Mouse (Mus musculus) hindbrain, embryonic 14.5 days (tissue): ENCODE data around the gene Cnot6. TPM values are rescaled to one million over a fixed set of nuclear protein-coding genes. Genes with fewer than 3 reads are reported as not detected.

Source experiments
- ATAC-seq: fragments of 200-750 bp; cut with Nextera tagmentation; 2 replicates; pipeline ENCODE4 v1.8.0; 2017; ENCODE audit warnings: moderate number of reproducible peaks, mild to moderate bottlenecking, moderate TSS enrichment, moderate library complexity; ENCODE audit not compliant: low FRiP score
- DNase-seq: peaks from one replicate; pipeline ENCODE4 v3.0.0-alpha.2; 2015; ENCODE audit warnings: low spot score
- H3K27ac ChIP-seq: fragments of 300-500 bp; sonication (generic); 2 replicates; pipeline ENCODE4 v1.5.1; 2014; ENCODE audit warnings: mild to moderate bottlenecking, moderate library complexity
- H3K27me3 ChIP-seq: fragments of 300-500 bp; sonication (generic); 2 replicates; pipeline ENCODE4 v1.6.1; 2014; ENCODE audit warnings: mild to moderate bottlenecking, low read length, mixed read lengths; ENCODE audit not compliant: control insufficient read depth, insufficient read depth
- H3K36me3 ChIP-seq: fragments of 300-500 bp; sonication (generic); replicated peaks from 2 replicates; pipeline ENCODE4 v1.6.1; 2014; ENCODE audit not compliant: control insufficient read depth, insufficient read depth
- H3K4me1 ChIP-seq: fragments of 300-500 bp; sonication (generic); replicated peaks from 2 replicates; pipeline ENCODE4 v1.6.1; 2014; ENCODE audit warnings: antibody characterized with exemption, low read length, mixed read lengths; ENCODE audit not compliant: control insufficient read depth, insufficient read depth
- H3K4me2 ChIP-seq: fragments of 300-500 bp; sonication (generic); replicated peaks from 2 replicates; pipeline ENCODE4 v1.6.1; 2014; ENCODE audit warnings: mild to moderate bottlenecking, moderate library complexity
- H3K4me3 ChIP-seq: fragments of 300-500 bp; sonication (generic); replicated peaks from 2 replicates; pipeline ENCODE4 v1.5.1; 2014; ENCODE audit warnings: mild to moderate bottlenecking, low read length
- H3K9ac ChIP-seq: fragments of 300-500 bp; sonication (generic); 2 replicates; pipeline ENCODE4 v1.6.1; 2014
- H3K9me3 ChIP-seq: fragments of 300-500 bp; sonication (generic); 2 replicates; pipeline ENCODE4 v1.6.1; 2016; ENCODE audit warnings: low read length; ENCODE audit not compliant: control insufficient read depth
- WGBS: fragments of 180-500 bp; shearing (Covaris S2); extraction: QIAGEN DNeasy Blood & Tissue Kit; methylation state at CpG from one replicate; pipeline ENCODE4 v1.1.7; 2014; 5-methylcytosine and 5-hydroxymethylcytosine counted together
- polyA plus RNA-seq: library from polyadenylated mRNA; unstranded; fragments of >200 nt; fragmentation: Nextera tagmentation; extraction: Ambion mirVana; gene quantifications from 2 replicates; pipeline ENCODE4 v1.2.1, GENCODE M21; 2014

Cnot6 gene
- polyA plus RNA-seq, 1 experiment from 2014 or later = 40.1 TPM

DNA sequence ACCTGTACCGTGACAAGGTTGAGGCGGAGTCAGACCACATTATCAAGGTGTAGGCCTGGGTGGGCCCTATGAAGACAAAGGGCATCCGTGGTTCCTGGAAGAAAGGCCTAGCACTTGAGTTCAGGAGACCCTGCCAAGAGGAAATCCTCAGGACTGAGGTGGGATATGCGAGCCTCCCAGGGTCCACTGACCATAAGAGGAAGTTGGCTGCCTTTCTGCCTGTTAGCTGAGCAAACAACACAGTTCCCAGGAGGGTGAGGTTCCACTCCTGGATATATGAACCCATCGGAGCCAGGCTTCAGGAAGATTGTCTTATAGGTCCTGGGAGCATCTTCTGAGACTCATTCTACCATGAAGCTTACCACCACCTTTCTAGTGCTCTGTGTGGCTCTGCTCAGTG lies 49.2 kb downstream of the Cnot6 start, which contains the start of gene Scgb3a1:
TSS of gene Scgb3a1 (plus strand) at position 301 of the 400 bp plus-strand sequence.
- ATAC-seq = no peak
- Histone ChIP-seq H3K9ac (no peak within 1 kb of the TSS), H3K27ac (no peak within 1 kb of the TSS), H3K4me2 (no peak within 1 kb of the TSS), H3K36me3 (0 out of 2 replicates have a peak, but pooled peaks cover 1% of the 10 kb centered on the region), H3K9me3 (no peaks in the 10 kb centered on the region), H3K4me3 (no peak within 1 kb of the TSS), H3K4me1 (no peaks in the 10 kb centered on the region), H3K27me3 (no peaks in the 10 kb centered on the region)
- 90% methylated on average over 5 of the region's 5 CpGs for WGBS
- DNase-seq = no peak

GRCm38 (mm10) chr11:49662292-49662780 lies 50.2 kb downstream of the Cnot6 start:
- Histone ChIP-seq H3K9ac (no peak overlapping the region), H3K4me1 (no peaks in the 10 kb centered on the region), H3K27ac (no peak overlapping the region), H3K9me3 (no peaks in the 10 kb centered on the region), H3K27me3 (no peaks in the 10 kb centered on the region), H3K36me3 (no peaks in the 10 kb centered on the region), H3K4me2 (no peak overlapping the region), H3K4me3 (no peak overlapping the region)
- WGBS = 59% methylated on average over 15 of the region's 15 CpGs
- ATAC-seq (no peak), DNase-seq (no peak)

GRCm38 (mm10) chr11:49659470-49659799 lies 53.1 kb downstream of the Cnot6 start:
- H3K4me3 ChIP-seq = no peak overlapping the region
- no peaks in the 10 kb centered on the region for H3K27me3 ChIP-seq
- ATAC-seq (no peak), DNase-seq (no peak)
- H3K36me3 ChIP-seq = no peaks in the 10 kb centered on the region
- 65% methylated on average over 7 of the region's 7 CpGs for WGBS
- H3K4me1 ChIP-seq = no peaks in the 10 kb centered on the region
- no peak overlapping the region for H3K4me2 ChIP-seq
- no peaks in the 10 kb centered on the region for H3K9me3 ChIP-seq
- no peak overlapping the region for H3K27ac ChIP-seq
- no peak overlapping the region for H3K9ac ChIP-seq

GRCm38 (mm10) chr11:49658791-49659469 lies 53.6 kb downstream of the Cnot6 start:
- Histone ChIP-seq H3K27me3 (no peaks in the 10 kb centered on the region), H3K4me1 (no peaks in the 10 kb centered on the region), H3K27ac (no peak overlapping the region), H3K36me3 (no peaks in the 10 kb centered on the region), H3K4me3 (no peak overlapping the region), H3K4me2 (no peak overlapping the region), H3K9ac (no peak overlapping the region), H3K9me3 (no peaks in the 10 kb centered on the region)
- 65% methylated on average over 10 of the region's 10 CpGs for WGBS
- no peak for DNase-seq
- no peak for ATAC-seq

- DNase-seq (no peak), ATAC-seq (no peak)
- Histone ChIP-seq H3K4me1 (0 out of 2 replicates have a peak, but pooled peaks cover under 1% of the 10 kb centered on the region), H3K36me3 (no peaks in the 10 kb centered on the region), H3K27ac (no peak overlapping the region), H3K9me3 (no peaks in the 10 kb centered on the region), H3K9ac (no peak overlapping the region), H3K4me2 (no peak overlapping the region), H3K4me3 (no peak overlapping the region), H3K27me3 (no peaks in the 10 kb centered on the region)
- 88% methylated on average over 4 of the region's 4 CpGs for WGBS
These were observed 54.5 kb downstream of the Cnot6 start for GRCm38 (mm10) chr11:49658065-49658464.

DNA sequence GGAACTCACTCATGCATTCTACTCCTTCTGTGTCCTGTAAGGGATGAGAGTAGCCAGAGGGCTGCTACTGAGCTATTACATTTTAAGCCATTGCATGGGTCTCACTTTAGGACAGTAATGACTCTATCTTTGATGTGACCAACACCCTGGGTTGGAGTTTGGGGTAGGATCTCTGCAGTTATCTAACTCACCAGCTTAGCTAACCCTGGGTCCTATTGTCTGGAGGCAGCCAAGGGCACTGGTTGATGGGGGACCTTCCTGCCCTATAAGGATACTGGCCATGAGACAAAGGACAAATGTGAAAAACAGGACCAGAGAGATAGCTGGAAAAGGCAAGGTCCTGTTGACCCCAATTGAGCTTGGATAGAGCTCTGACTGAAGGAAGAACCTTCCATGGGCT lies 57.0 kb downstream of the Cnot6 start:
- ATAC-seq (no peak), DNase-seq (no peak)
- no peak overlapping the region for H3K4me2 ChIP-seq
- no peak overlapping the region for H3K4me3 ChIP-seq
- H3K4me1 ChIP-seq = 0 out of 2 replicates have a peak, but pooled peaks cover 6% of the 10 kb centered on the region
- no peak overlapping the region for H3K27ac ChIP-seq
- H3K9ac ChIP-seq = no peak overlapping the region
- no peaks in the 10 kb centered on the region for H3K27me3 ChIP-seq
- no peaks in the 10 kb centered on the region for H3K9me3 ChIP-seq
- no peaks in the 10 kb centered on the region for H3K36me3 ChIP-seq

- Histone ChIP-seq H3K4me2 (no peak overlapping the region), H3K27me3 (no peaks in the 10 kb centered on the region), H3K9me3 (no peaks in the 10 kb centered on the region), H3K27ac (no peak overlapping the region), H3K4me1 (0 out of 2 replicates have a peak, but pooled peaks cover 6% of the 10 kb centered on the region), H3K9ac (no peak overlapping the region), H3K36me3 (no peaks in the 10 kb centered on the region), H3K4me3 (no peak overlapping the region)
- 89% methylated on average over 5 of the region's 5 CpGs for WGBS
- no peak for DNase-seq
- ATAC-seq = no peak
These were observed 57.9 kb downstream of the Cnot6 start for GRCm38 (mm10) chr11:49654651-49655050.

DNA sequence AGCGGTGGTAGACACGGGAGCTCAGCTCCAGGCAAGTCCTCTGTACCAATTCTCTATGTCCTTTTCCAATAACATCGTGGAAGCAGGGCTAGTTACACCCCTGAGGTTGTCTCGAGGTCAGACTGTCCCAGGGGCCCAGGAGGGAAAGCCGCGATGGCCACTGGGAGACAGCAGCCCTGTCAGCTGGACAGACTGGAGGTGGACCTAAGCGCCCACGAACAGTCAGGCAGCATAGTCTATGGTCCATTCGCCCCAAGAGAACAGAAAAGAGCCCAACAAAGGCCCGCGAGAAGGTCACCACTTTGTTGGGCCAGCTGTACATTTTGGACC lies 59.5 kb downstream of the Cnot6 start:
- no peaks in the 10 kb centered on the region for H3K36me3 ChIP-seq
- H3K4me2 ChIP-seq = peak overlapping the region; percentile 36
- no peaks in the 10 kb centered on the region for H3K27me3 ChIP-seq
- no peak for DNase-seq
- 40% methylated on average over 11 of the region's 11 CpGs for WGBS
- H3K9ac ChIP-seq = 0 out of 2 replicates have a peak overlapping the region, but pooled peaks have one; percentile 31
- peak; percentile 31; the same call in 1 of the 2 replicates for ATAC-seq
- 0 out of 2 replicates have a peak, but pooled peaks cover 6% of the 10 kb centered on the region for H3K4me1 ChIP-seq
- H3K27ac ChIP-seq = no peak overlapping the region
- no peak overlapping the region for H3K4me3 ChIP-seq
- H3K9me3 ChIP-seq = no peaks in the 10 kb centered on the region

DNA sequence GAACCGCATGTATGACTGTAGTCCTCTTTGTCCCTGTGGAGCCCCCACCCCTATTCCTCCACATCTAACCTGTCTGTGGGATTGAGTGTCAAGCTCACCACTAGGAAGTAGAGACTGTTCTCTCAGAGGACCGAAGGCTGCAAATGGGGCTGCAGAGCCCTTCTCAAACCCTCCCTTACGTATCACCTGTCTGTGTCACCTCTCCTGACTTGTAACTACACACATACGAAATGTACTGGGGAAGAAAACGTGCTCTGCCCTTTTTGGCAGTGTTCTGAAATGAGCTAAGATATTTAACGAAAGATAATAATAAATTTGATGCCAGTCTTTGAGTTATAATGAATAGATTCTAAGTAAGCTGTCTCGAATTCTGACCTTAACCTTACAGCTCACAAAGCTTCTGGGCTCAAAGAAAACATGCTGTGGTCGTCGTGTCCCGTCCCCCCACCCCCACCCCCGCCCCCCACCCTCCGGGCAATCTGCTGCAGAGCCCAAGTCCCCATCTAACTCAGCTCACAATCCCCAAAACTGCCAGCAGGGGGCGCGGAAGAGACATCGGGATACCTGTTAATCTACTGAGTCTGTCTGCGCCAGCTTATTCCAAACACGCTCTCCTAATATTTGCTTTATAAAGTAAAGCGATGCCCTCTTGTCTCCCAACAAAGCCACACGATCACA lies 60.0 kb downstream of the Cnot6 start:
- peak; percentile 84 for DNase-seq
- 0 out of 2 replicates have a peak, but pooled peaks cover 6% of the 10 kb centered on the region for H3K4me1 ChIP-seq
- H3K27me3 ChIP-seq = no peaks in the 10 kb centered on the region
- H3K9me3 ChIP-seq = no peaks in the 10 kb centered on the region
- no peaks in the 10 kb centered on the region for H3K36me3 ChIP-seq
- no peak overlapping the region for H3K27ac ChIP-seq
- WGBS = 26% methylated on average over 19 of the region's 19 CpGs
- H3K4me3 ChIP-seq = no peak overlapping the region
- ATAC-seq = peak; percentile 39; the same call in 1 of the 2 replicates
- peak overlapping the region; percentile 36 for H3K4me2 ChIP-seq
- 0 out of 2 replicates have a peak overlapping the region, but pooled peaks have one; percentile 31 for H3K9ac ChIP-seq
